Mouse (Mus musculus): ENCODE data around the gene Olig2. TPM values are rescaled to one million over a fixed set of nuclear protein-coding genes. Genes with fewer than 3 reads are reported as not detected.

Olig2 gene
- polyA plus RNA-seq, 1 experiment from 2014 or later, result not detected

DNA sequence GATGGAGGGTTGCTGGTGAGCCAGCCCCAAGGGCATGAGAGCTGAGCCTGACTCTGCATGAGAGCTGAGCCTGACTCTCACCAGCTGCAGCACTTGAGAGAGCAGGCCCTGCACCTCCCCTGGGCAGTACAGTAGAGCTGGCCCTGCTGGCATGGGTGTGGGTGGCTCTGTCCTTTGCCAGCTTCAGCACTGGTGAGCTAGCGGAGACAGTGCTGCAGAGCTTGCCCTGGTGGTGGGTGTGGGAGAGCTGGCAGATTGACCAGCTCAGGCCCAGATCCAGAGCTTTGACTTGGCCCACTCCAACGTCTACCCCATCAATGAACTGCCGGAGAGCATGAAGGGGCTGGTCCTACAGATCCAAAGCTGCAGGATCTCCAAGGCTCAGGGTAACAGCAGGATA is 22.3 kb upstream of the Olig2 start:
- no peaks in the 10 kb centered on the region for H3K9me3 ChIP-seq (ENCODE audit: control insufficient read depth, low read length)
- no peak overlapping the region for H3K4me3 ChIP-seq (ENCODE audit: low read length)
- no peaks in the 10 kb centered on the region for H3K4me1 ChIP-seq (replicated peaks; ENCODE audit: control insufficient read depth, insufficient read depth, low read length)
- H3K27me3 ChIP-seq (ENCODE audit: control insufficient read depth, insufficient read depth, low read depth, low read length), result no peaks in the 10 kb centered on the region
- WGBS, result 76% methylated on average over 3 of the region's 3 CpGs
- no peak overlapping the region for H3K4me2 ChIP-seq (ENCODE audit: low read depth, low read length)
- no peak overlapping the region for H3K27ac ChIP-seq (ENCODE audit: low read length)
- H3K9ac ChIP-seq (ENCODE audit: low read length), result no peak overlapping the region
- H3K36me3 ChIP-seq (ENCODE audit: control insufficient read depth, insufficient read depth, low read length), result no peaks in the 10 kb centered on the region
- ATAC-seq (ENCODE audit: low read depth), result no peak

DNA sequence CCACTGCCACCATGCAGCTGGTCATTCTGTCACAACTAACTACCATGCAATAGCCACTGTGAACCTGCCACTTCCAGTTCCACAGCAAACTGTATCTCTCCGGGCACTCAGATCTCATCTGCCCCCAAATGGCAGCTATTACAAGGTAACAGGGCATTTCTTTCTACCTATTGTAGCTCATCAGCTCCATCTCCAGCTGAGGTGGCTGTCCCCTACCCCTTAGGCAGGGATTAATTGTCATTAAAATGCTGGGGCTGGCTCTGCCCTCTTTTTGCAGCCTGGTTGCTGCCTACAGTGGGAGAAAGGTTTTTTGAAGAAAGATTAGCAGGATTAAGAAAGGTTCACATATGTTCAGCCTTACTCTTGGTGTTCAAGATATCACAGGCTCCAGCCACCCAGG is 18.9 kb upstream of the Olig2 start:
- Histone ChIP-seq H3K4me1 (replicated peaks; ENCODE audit: control insufficient read depth, insufficient read depth, low read length) (no peaks in the 10 kb centered on the region), H3K27me3 (ENCODE audit: control insufficient read depth, insufficient read depth, low read depth, low read length) (peaks cover 4% of the 10 kb centered on the region; the same call in 1 of the 2 replicates), H3K9ac (ENCODE audit: low read length) (no peak overlapping the region), H3K4me2 (ENCODE audit: low read depth, low read length) (no peak overlapping the region), H3K27ac (ENCODE audit: low read length) (no peak overlapping the region), H3K36me3 (ENCODE audit: control insufficient read depth, insufficient read depth, low read length) (no peaks in the 10 kb centered on the region), H3K4me3 (ENCODE audit: low read length) (no peak overlapping the region), H3K9me3 (ENCODE audit: control insufficient read depth, low read length) (no peaks in the 10 kb centered on the region)
- no peak for ATAC-seq (ENCODE audit: low read depth)
- 75% methylated on average over 1 of the region's 1 CpGs for WGBS

DNA sequence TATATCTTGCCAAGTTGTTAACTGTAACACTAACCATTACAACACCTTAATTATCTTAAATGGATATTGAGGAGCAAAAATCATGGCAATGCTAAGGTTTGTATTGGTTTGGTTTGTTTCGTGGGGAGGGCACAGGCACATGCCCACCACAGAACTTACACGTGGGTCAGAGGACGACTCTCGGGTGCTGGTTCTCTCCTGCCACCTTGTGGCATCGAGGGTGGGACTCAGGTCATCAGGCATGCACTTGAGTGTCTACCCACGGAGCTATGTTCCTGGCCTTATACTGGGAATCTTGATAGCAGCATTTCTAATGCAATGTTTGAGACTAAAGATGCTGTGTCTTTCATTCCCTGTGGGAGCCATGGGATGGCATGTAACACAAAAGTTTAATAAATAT is 8.2 kb upstream of the Olig2 start:
- Histone ChIP-seq H3K4me3 (ENCODE audit: low read length) (no peak overlapping the region), H3K4me1 (replicated peaks; ENCODE audit: control insufficient read depth, insufficient read depth, low read length) (peaks cover 2% of the 10 kb centered on the region; the same call in 1 of the 2 replicates), H3K36me3 (ENCODE audit: control insufficient read depth, insufficient read depth, low read length) (no peaks in the 10 kb centered on the region), H3K27me3 (ENCODE audit: control insufficient read depth, insufficient read depth, low read depth, low read length) (peaks cover 58% of the 10 kb centered on the region), H3K27ac (ENCODE audit: low read length) (no peak overlapping the region), H3K9ac (ENCODE audit: low read length) (no peak overlapping the region), H3K9me3 (ENCODE audit: control insufficient read depth, low read length) (peaks cover 2% of the 10 kb centered on the region), H3K4me2 (ENCODE audit: low read depth, low read length) (no peak overlapping the region)
- WGBS, result 34% methylated on average over 6 of the region's 6 CpGs
- no peak for ATAC-seq (ENCODE audit: low read depth)

DNA sequence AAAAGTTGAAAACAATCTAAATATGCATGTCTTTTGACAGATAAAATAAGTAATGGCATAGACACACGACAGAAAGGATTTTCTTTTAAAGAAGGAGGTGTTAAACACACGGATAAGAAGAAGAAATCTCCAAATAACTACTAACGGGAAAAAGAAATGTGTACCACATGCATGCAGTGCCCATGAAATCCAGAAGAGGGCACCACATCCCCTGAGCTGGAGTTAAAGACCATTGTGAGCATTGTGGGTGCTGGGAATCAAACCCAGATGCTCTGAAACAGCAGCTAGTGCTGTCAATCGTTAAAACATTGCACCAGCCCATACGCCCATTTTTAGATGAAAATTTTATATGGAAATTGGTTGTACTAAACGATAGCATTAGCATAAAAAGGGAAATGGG is 7.3 kb upstream of the Olig2 start:
- Histone ChIP-seq H3K27ac (ENCODE audit: low read length) (no peak overlapping the region), H3K4me2 (ENCODE audit: low read depth, low read length) (no peak overlapping the region), H3K36me3 (ENCODE audit: control insufficient read depth, insufficient read depth, low read length) (no peaks in the 10 kb centered on the region), H3K9ac (ENCODE audit: low read length) (no peak overlapping the region), H3K4me3 (ENCODE audit: low read length) (no peak overlapping the region), H3K4me1 (replicated peaks; ENCODE audit: control insufficient read depth, insufficient read depth, low read length) (peaks cover 7% of the 10 kb centered on the region; the same call in 1 of the 2 replicates), H3K9me3 (ENCODE audit: control insufficient read depth, low read length) (peaks cover 2% of the 10 kb centered on the region), H3K27me3 (ENCODE audit: control insufficient read depth, insufficient read depth, low read depth, low read length) (peaks cover 66% of the 10 kb centered on the region)
- WGBS, result 65% methylated on average over 6 of the region's 6 CpGs
- ATAC-seq (ENCODE audit: low read depth), result no peak

DNA sequence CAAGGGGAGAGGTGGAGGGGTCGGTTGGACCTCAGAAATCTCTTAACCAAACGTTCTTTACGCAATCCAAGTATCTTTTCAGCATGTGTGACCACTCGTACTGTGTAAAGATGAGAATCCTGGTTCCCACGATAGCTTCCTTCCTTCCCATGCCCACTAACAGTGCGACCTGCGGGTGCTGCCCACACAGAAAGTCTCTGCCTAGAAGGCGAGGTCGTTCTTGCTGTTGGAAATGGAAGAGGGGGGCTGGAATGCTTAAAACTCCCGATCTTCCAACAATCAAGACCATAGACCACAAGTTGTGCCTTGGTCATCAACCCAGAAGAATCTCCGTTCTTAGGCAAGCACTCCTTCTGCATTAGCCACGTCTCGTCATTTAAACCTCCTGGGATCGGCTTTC is 6.0 kb upstream of the Olig2 start:
- no peak for ATAC-seq (ENCODE audit: low read depth)
- WGBS, result 14% methylated on average over 14 of the region's 14 CpGs
- Histone ChIP-seq H3K36me3 (ENCODE audit: control insufficient read depth, insufficient read depth, low read length) (no peaks in the 10 kb centered on the region), H3K4me3 (ENCODE audit: low read length) (no peak overlapping the region), H3K27ac (ENCODE audit: low read length) (no peak overlapping the region), H3K9ac (ENCODE audit: low read length) (no peak overlapping the region), H3K27me3 (ENCODE audit: control insufficient read depth, insufficient read depth, low read depth, low read length) (peaks cover 79% of the 10 kb centered on the region), H3K4me2 (ENCODE audit: low read depth, low read length) (no peak overlapping the region), H3K4me1 (replicated peaks; ENCODE audit: control insufficient read depth, insufficient read depth, low read length) (peaks cover 9% of the 10 kb centered on the region; the same call in 1 of the 2 replicates), H3K9me3 (ENCODE audit: control insufficient read depth, low read length) (peaks cover 2% of the 10 kb centered on the region)

DNA sequence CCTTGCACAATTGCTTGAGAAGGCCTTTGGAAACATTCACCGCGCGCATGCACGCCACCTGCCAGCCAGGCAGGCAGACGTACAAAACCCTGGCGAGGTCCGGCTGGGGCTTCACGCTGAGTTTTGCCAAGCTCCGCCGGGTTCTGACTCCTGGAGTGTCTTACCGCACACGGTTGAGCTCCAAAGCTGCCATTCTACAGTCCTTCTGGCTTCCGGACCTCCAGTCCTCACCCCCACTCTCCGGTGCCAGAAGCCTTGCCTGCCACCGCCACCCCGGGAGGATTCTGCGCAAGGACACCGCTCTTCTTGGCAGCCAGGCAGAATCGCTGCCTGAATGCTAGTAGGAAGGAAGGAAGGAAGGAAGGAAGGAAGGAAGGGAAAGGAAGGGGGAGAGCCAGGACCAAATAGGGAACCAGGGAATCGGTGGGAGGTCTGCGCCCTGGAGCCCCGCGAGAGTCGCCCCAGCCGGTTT is 3.0 kb upstream of the Olig2 start:
- ATAC-seq (ENCODE audit: low read depth), result no peak
- H3K27ac ChIP-seq (ENCODE audit: low read length), result no peak overlapping the region
- peak overlapping the region; percentile 3 for H3K4me3 ChIP-seq (ENCODE audit: low read length)
- WGBS, result under 1% methylated on average over 25 of the region's 25 CpGs
- H3K9ac ChIP-seq (ENCODE audit: low read length), result no peak overlapping the region
- peaks cover 2% of the 10 kb centered on the region for H3K9me3 ChIP-seq (ENCODE audit: control insufficient read depth, low read length)
- H3K27me3 ChIP-seq (ENCODE audit: control insufficient read depth, insufficient read depth, low read depth, low read length), result peaks cover 99% of the 10 kb centered on the region
- no peaks in the 10 kb centered on the region for H3K36me3 ChIP-seq (ENCODE audit: control insufficient read depth, insufficient read depth, low read length)
- H3K4me1 ChIP-seq (replicated peaks; ENCODE audit: control insufficient read depth, insufficient read depth, low read length), result peaks cover 22% of the 10 kb centered on the region; the same call in 1 of the 2 replicates
- peak overlapping the region; percentile 27; the same call in 1 of the 2 replicates for H3K4me2 ChIP-seq (ENCODE audit: low read depth, low read length)

DNA sequence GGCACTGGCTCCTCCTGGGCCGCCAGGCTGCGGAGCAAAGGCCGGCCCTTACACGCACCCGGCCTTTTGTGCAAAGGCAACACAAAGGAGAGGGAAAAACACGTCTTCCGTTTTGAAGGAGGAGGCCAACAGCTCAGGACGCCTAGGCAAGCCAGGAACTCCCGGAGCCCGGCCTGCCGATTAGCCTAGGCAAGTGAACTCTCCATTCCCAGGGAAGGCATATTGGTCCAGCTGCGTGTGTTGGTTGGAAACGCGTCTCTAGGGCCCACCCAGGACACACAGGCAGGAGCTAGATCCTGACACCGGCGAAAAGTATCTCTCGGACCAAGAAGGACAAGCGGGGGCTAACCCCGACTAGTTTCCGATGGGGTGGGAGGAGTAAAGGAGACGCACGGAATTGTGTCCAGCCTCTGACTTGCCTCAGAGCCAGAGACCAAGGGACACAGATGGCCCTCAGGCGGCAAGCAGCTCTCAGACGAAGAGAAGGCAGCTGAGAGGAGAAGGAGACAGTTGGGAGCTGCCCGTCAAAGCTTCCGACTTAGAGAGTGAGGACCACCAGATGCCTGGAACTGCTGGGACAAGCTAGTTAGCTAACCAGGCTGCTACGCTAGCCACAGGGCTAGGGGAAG is 2.5 kb upstream of the Olig2 start:
- WGBS, result under 1% methylated on average over 27 of the region's 27 CpGs
- peak overlapping the region; percentile 27; the same call in 1 of the 2 replicates for H3K4me2 ChIP-seq (ENCODE audit: low read depth, low read length)

DNA sequence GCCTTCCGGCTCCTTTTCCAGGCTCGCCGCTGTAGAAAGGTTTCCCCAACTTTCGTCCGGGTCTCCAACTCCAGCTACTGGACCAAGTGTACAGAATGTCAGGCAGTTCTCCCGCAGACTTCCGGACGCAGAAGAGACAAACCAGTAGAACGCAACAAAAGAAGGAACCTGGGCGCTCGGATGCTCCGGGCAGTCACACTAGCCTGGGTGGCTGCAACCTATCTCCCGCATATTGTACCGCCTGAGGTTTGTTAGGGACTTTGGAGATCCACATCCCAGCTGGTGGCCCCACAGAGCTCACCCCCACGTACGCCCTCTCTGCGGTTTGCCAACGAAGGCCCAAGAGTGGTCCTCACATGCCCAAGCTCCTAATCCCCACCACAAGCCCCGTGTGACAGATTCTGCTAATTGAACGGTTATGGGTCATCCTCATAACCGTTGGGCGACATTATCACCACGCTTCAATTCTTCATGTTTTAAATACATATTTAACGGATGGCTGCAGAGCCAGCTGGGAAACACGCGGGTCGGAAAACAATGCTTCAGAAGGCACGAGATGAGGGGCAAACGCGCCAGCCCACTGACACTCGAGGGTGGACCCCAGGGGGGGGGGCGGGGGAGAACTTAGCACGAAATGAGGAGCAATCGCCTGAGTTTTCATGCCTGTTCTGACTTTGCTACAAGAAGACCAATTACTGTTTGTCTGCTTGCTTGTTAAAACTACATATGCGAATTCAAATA is 1.8 kb upstream of the Olig2 start:
- peaks cover 24% of the 10 kb centered on the region; the same call in 1 of the 2 replicates for H3K4me1 ChIP-seq (replicated peaks; ENCODE audit: control insufficient read depth, insufficient read depth, low read length)
- ATAC-seq (ENCODE audit: low read depth), result no peak
- no peaks in the 10 kb centered on the region for H3K9me3 ChIP-seq (ENCODE audit: control insufficient read depth, low read length)
- peaks cover 100% of the 10 kb centered on the region for H3K27me3 ChIP-seq (ENCODE audit: control insufficient read depth, insufficient read depth, low read depth, low read length)
- H3K4me2 ChIP-seq (ENCODE audit: low read depth, low read length), result no peak overlapping the region
- no peak overlapping the region for H3K9ac ChIP-seq (ENCODE audit: low read length)
- no peaks in the 10 kb centered on the region for H3K36me3 ChIP-seq (ENCODE audit: control insufficient read depth, insufficient read depth, low read length)
- 2% methylated on average over 35 of the region's 35 CpGs for WGBS
- peak overlapping the region; percentile 10; the same call in 1 of the 2 replicates for H3K4me3 ChIP-seq (ENCODE audit: low read length)
- no peak overlapping the region for H3K27ac ChIP-seq (ENCODE audit: low read length)

More for the DNA sequence above, 2.5 kb upstream of the Olig2 start:
- Histone ChIP-seq H3K4me3 (ENCODE audit: low read length) (peak overlapping the region; percentile 10), H3K9ac (ENCODE audit: low read length) (no peak overlapping the region), H3K4me1 (replicated peaks; ENCODE audit: control insufficient read depth, insufficient read depth, low read length) (peaks cover 24% of the 10 kb centered on the region; the same call in 1 of the 2 replicates), H3K27ac (ENCODE audit: low read length) (no peak overlapping the region), H3K36me3 (ENCODE audit: control insufficient read depth, insufficient read depth, low read length) (no peaks in the 10 kb centered on the region), H3K9me3 (ENCODE audit: control insufficient read depth, low read length) (peaks cover 2% of the 10 kb centered on the region), H3K27me3 (ENCODE audit: control insufficient read depth, insufficient read depth, low read depth, low read length) (peaks cover 99% of the 10 kb centered on the region)
- ATAC-seq (ENCODE audit: low read depth), result no peak

DNA sequence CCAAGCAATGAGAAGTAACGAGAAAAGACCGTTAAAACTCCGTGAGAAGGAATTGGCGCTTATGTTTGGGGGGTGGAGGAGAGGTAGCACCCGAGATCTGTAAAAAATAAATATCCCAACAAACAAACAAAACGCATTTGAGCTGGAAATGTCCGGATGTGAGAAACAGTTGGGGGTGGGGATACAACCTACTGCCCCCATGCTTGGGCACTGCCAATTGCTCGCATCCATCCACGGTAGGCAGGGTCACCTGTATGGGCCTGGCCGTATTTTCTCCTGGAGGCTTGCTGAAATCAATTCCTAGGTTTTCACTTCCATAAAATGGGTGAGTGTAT is 1.2 kb upstream of the Olig2 start:
- H3K27ac ChIP-seq (ENCODE audit: low read length), result no peak overlapping the region
- 5% methylated on average over 10 of the region's 10 CpGs for WGBS

More for the DNA sequence above, 1.2 kb upstream of the Olig2 start:
- Histone ChIP-seq H3K4me1 (replicated peaks; ENCODE audit: control insufficient read depth, insufficient read depth, low read length) (peaks cover 24% of the 10 kb centered on the region; the same call in 1 of the 2 replicates), H3K4me3 (ENCODE audit: low read length) (no peak overlapping the region), H3K4me2 (ENCODE audit: low read depth, low read length) (no peak overlapping the region), H3K9ac (ENCODE audit: low read length) (no peak overlapping the region), H3K36me3 (ENCODE audit: control insufficient read depth, insufficient read depth, low read length) (no peaks in the 10 kb centered on the region), H3K9me3 (ENCODE audit: control insufficient read depth, low read length) (no peaks in the 10 kb centered on the region), H3K27me3 (ENCODE audit: control insufficient read depth, insufficient read depth, low read depth, low read length) (peaks cover 100% of the 10 kb centered on the region)
- no peak for ATAC-seq (ENCODE audit: low read depth)
